Mouse (Mus musculus) heart, embryonic 16.5 days (tissue): ENCODE results near the gene Stom. TPM values are rescaled to one million over a fixed set of nuclear protein-coding genes. Genes with fewer than 3 reads are reported as not detected.

Experiments
- ATAC-seq: fragments of 200-750 bp; cut with Nextera tagmentation; replicated peaks from 2 replicates; pipeline ENCODE4 v1.8.0; 2017; ENCODE audit warnings: moderate number of reproducible peaks; ENCODE audit not compliant: insufficient read depth, low FRiP score; ENCODE audit errors: extremely low read depth
- H3K27ac ChIP-seq: fragments of 300-500 bp; sonication (generic); 2 replicates; pipeline ENCODE4 v1.5.1; 2014; ENCODE audit warnings: mild to moderate bottlenecking, low read length, control low read depth, moderate library complexity
- H3K27me3 ChIP-seq: fragments of 300-500 bp; sonication (generic); 2 replicates; pipeline ENCODE4 v1.6.1; 2014; ENCODE audit warnings: low read length, mixed read lengths; ENCODE audit not compliant: control insufficient read depth, insufficient read depth
- H3K36me3 ChIP-seq: fragments of 300-500 bp; sonication (generic); 2 replicates; pipeline ENCODE4 v1.6.1; 2014; ENCODE audit not compliant: control insufficient read depth, insufficient read depth
- H3K4me1 ChIP-seq: fragments of 300-500 bp; sonication (generic); 2 replicates; pipeline ENCODE4 v1.6.1; 2014; ENCODE audit warnings: low read length, mixed read lengths; ENCODE audit not compliant: control insufficient read depth, insufficient read depth
- H3K4me2 ChIP-seq: fragments of 300-500 bp; sonication (generic); 2 replicates; pipeline ENCODE4 v1.6.1; 2014; ENCODE audit warnings: low read depth, mild to moderate bottlenecking, control low read depth, low read length
- H3K4me3 ChIP-seq: fragments of 300-500 bp; sonication (generic); 2 replicates; pipeline ENCODE4 v1.5.1; 2014; ENCODE audit warnings: mild to moderate bottlenecking, control low read depth, low read length
- H3K9ac ChIP-seq: fragments of 300-500 bp; sonication (generic); 2 replicates; pipeline ENCODE4 v1.6.1; 2014; ENCODE audit warnings: low read length, control low read depth
- H3K9me3 ChIP-seq: fragments of 300-500 bp; sonication (generic); replicated peaks from 2 replicates; pipeline ENCODE4 v1.6.1; 2016; ENCODE audit warnings: low read length; ENCODE audit not compliant: control insufficient read depth
- WGBS: fragments of 180-500 bp; shearing (Covaris S2); extraction: QIAGEN DNeasy Blood & Tissue Kit; methylation state at CpG from one replicate; pipeline ENCODE4 v1.1.7; 2014; 5-methylcytosine and 5-hydroxymethylcytosine counted together
- polyA plus RNA-seq: library from polyadenylated mRNA; unstranded; fragments of >200 nt; fragmentation: Nextera tagmentation; extraction: Ambion mirVana; gene quantifications from 2 replicates; pipeline ENCODE4 v1.2.1, GENCODE M21; 2015

Stom gene
- polyA plus RNA-seq, 1 experiment from 2014 or later: 61.1 TPM

- Histone ChIP-seq H3K36me3 (peaks cover 34% of the 10 kb centered on the region), H3K27me3 (no peaks in the 10 kb centered on the region), H3K4me3 (no peak overlapping the region), H3K27ac (0 out of 2 replicates have a peak overlapping the region, but pooled peaks have one; percentile 6), H3K9ac (no peak overlapping the region), H3K4me2 (no peak overlapping the region), H3K9me3 (no peaks in the 10 kb centered on the region), H3K4me1 (peaks cover 10% of the 10 kb centered on the region)
- no peak for ATAC-seq
- WGBS: 69% methylated on average over 12 of the region's 12 CpGs
Observed at GRCm38 (mm10) chr2:35287017-35287620, 49.7 kb downstream of the Stom start.

- no peak overlapping the region for H3K4me3 ChIP-seq
- no peak for ATAC-seq
- no peaks in the 10 kb centered on the region for H3K27me3 ChIP-seq
- no peak overlapping the region for H3K4me2 ChIP-seq
- 78% methylated on average over 5 of the region's 5 CpGs for WGBS
- H3K9me3 ChIP-seq: no peaks in the 10 kb centered on the region
- peaks cover 21% of the 10 kb centered on the region for H3K36me3 ChIP-seq
- H3K9ac ChIP-seq: no peak overlapping the region
- H3K4me1 ChIP-seq: peaks cover 13% of the 10 kb centered on the region
- H3K27ac ChIP-seq: no peak overlapping the region
Observed at GRCm38 (mm10) chr2:35285209-35285608, 51.6 kb downstream of the Stom start.

- Histone ChIP-seq H3K27me3 (no peaks in the 10 kb centered on the region), H3K4me1 (peaks cover 13% of the 10 kb centered on the region), H3K4me3 (no peak overlapping the region), H3K27ac (no peak overlapping the region), H3K36me3 (peaks cover 21% of the 10 kb centered on the region), H3K4me2 (no peak overlapping the region), H3K9ac (no peak overlapping the region), H3K9me3 (no peaks in the 10 kb centered on the region)
- no peak for ATAC-seq
- 86% methylated on average over 4 of the region's 4 CpGs for WGBS
Observed at GRCm38 (mm10) chr2:35283997-35284396, 52.8 kb downstream of the Stom start.

- Histone ChIP-seq H3K4me2 (peak overlapping the region; percentile 72), H3K27me3 (no peaks in the 10 kb centered on the region), H3K9ac (peak overlapping the region; percentile 66), H3K27ac (no peak overlapping the region), H3K4me3 (peak overlapping the region; percentile 48), H3K36me3 (peaks cover 21% of the 10 kb centered on the region), H3K4me1 (peaks cover 29% of the 10 kb centered on the region), H3K9me3 (no peaks in the 10 kb centered on the region)
- ATAC-seq: no peak
- WGBS: 6% methylated on average over 32 of the region's 32 CpGs
Observed at GRCm38 (mm10) chr2:35282214-35282613, 54.6 kb downstream of the Stom start.

- WGBS: 77% methylated on average over 3 of the region's 3 CpGs
- Histone ChIP-seq H3K9ac (no peak overlapping the region), H3K27ac (no peak overlapping the region), H3K4me3 (no peak overlapping the region), H3K36me3 (peaks cover 10% of the 10 kb centered on the region), H3K4me2 (no peak overlapping the region), H3K9me3 (no peaks in the 10 kb centered on the region), H3K4me1 (peaks cover 36% of the 10 kb centered on the region), H3K27me3 (no peaks in the 10 kb centered on the region)
- ATAC-seq: no peak
Observed at GRCm38 (mm10) chr2:35280001-35280400, 56.8 kb downstream of the Stom start.

GRCm38 (mm10) chr2:35278371-35279210, 58.2 kb downstream of the Stom start:
- H3K9me3 ChIP-seq: no peaks in the 10 kb centered on the region
- no peaks in the 10 kb centered on the region for H3K27me3 ChIP-seq
- no peak overlapping the region for H3K9ac ChIP-seq
- WGBS: 75% methylated on average over 7 of the region's 7 CpGs
- H3K4me2 ChIP-seq: no peak overlapping the region
- H3K4me1 ChIP-seq: peaks cover 46% of the 10 kb centered on the region
- H3K4me3 ChIP-seq: no peak overlapping the region
- ATAC-seq: no peak
- peak overlapping the region; percentile 91 for H3K27ac ChIP-seq
- H3K36me3 ChIP-seq: no peaks in the 10 kb centered on the region

- peak overlapping the region; percentile 22; the same call in 1 of the 2 replicates for H3K9ac ChIP-seq
Observed at GRCm38 (mm10) chr2:35277686-35278085, 59.1 kb downstream of the Stom start.

GRCm38 (mm10) chr2:35273536-35273935, 63.2 kb downstream of the Stom start:
- no peak overlapping the region for H3K9ac ChIP-seq

More at GRCm38 (mm10) chr2:35277686-35278085, 59.1 kb downstream of the Stom start:
- WGBS: 41% methylated on average over 3 of the region's 3 CpGs
- H3K4me3 ChIP-seq: no peak overlapping the region
- H3K4me2 ChIP-seq: no peak overlapping the region
- peaks cover 52% of the 10 kb centered on the region for H3K4me1 ChIP-seq
- peak; percentile 77 for ATAC-seq
- peak overlapping the region; percentile 91 for H3K27ac ChIP-seq
- no peaks in the 10 kb centered on the region for H3K27me3 ChIP-seq
- H3K9me3 ChIP-seq: no peaks in the 10 kb centered on the region
- H3K36me3 ChIP-seq: no peaks in the 10 kb centered on the region

GRCm38 (mm10) chr2:35272881-35273280, 63.9 kb downstream of the Stom start:
- Histone ChIP-seq H3K9me3 (no peaks in the 10 kb centered on the region), H3K27me3 (no peaks in the 10 kb centered on the region), H3K36me3 (no peaks in the 10 kb centered on the region), H3K4me2 (no peak overlapping the region), H3K9ac (no peak overlapping the region), H3K27ac (peak overlapping the region; percentile 80), H3K4me3 (no peak overlapping the region), H3K4me1 (peaks cover 72% of the 10 kb centered on the region)
- 84% methylated on average over 6 of the region's 6 CpGs for WGBS
- ATAC-seq: no peak

More at GRCm38 (mm10) chr2:35273536-35273935, 63.2 kb downstream of the Stom start:
- H3K4me3 ChIP-seq: no peak overlapping the region
- H3K27ac ChIP-seq: peak overlapping the region; percentile 80
- peak; percentile 23; the same call in 1 of the 2 replicates for ATAC-seq
- no peaks in the 10 kb centered on the region for H3K9me3 ChIP-seq
- H3K27me3 ChIP-seq: no peaks in the 10 kb centered on the region
- no peak overlapping the region; the same call in 1 of the 2 replicates for H3K4me2 ChIP-seq
- 21% methylated on average over 2 of the region's 2 CpGs for WGBS
- H3K36me3 ChIP-seq: no peaks in the 10 kb centered on the region
- H3K4me1 ChIP-seq: peaks cover 72% of the 10 kb centered on the region
